Mouse (Mus musculus) left cerebral cortex, postnatal 25 days (tissue): ENCODE measurements at regions not wholly inside any gene's neighbourhood (a gene's known extent, or its start where the extent isn't known, plus 50 kb on each side); places are given as distances from the start of the nearest gene placed in this dataset.

Experiments
- DNase-seq, 2 experiments: peaks; one replicate each; pipeline ENCODE4 v3.0.0; 2022; ENCODE audit warnings: low spot score in 2 of 2, mixed read lengths in 1 of 2
- intact Hi-C: fragments of 180-260 bp; cut with DNase I; formaldehyde crosslinking; loops from one replicate; pipeline ENCODE4 v1.15.1; 2025

- peak in 1 of 2 experiments; percentile 2 for DNase-seq
- intact Hi-C loops: no loop called here
These were observed 196.8 kb upstream of the Rbfox1 start for GRCm38 (mm10) chr16:5688322-5688721.

GRCm38 (mm10) chr16:5673372-5673960 is 211.7 kb upstream of the Rbfox1 start:
- no peak for DNase-seq
- intact Hi-C loops: no loop called here

GRCm38 (mm10) chr16:5672871-5673270 is 212.3 kb upstream of the Rbfox1 start:
- intact Hi-C loops: no loop called here
- peak in 1 of 2 experiments; percentile 18 for DNase-seq

- intact Hi-C loops: no loop called here
- DNase-seq: no peak
These were observed 216.7 kb upstream of the Rbfox1 start for GRCm38 (mm10) chr16:5668403-5668967.

- intact Hi-C loops: no loop called here
These were observed 223.2 kb upstream of the Rbfox1 start for GRCm38 (mm10) chr16:5661918-5662317.

GRCm38 (mm10) chr16:5651551-5651950 is 233.6 kb upstream of the Rbfox1 start:
- intact Hi-C loops: no loop called here
- no peak for DNase-seq

More at GRCm38 (mm10) chr16:5661918-5662317, 223.2 kb upstream of the Rbfox1 start:
- peak in 1 of 2 experiments; percentile 58 for DNase-seq

- intact Hi-C loops: no loop called here
- no peak for DNase-seq
These were observed 234.2 kb upstream of the Rbfox1 start for GRCm38 (mm10) chr16:5651002-5651401.

GRCm38 (mm10) chr16:5639956-5640355 is 245.2 kb upstream of the Rbfox1 start:
- DNase-seq: no peak
- intact Hi-C loops: no loop called here

- intact Hi-C loops: no loop called here
- peak in 1 of 2 experiments; percentile 18 for DNase-seq
These were observed 255.2 kb upstream of the Rbfox1 start for GRCm38 (mm10) chr16:5629996-5630395.

GRCm38 (mm10) chr16:5627910-5628309 is 257.2 kb upstream of the Rbfox1 start:
- no peak for DNase-seq
- intact Hi-C loops: no loop called here

GRCm38 (mm10) chr16:5627117-5627909 is 257.8 kb upstream of the Rbfox1 start:
- no peak for DNase-seq
- intact Hi-C loops: no loop called here

- no peak for DNase-seq
- intact Hi-C loops: no loop called here
These were observed 260.0 kb upstream of the Rbfox1 start for GRCm38 (mm10) chr16:5625159-5625558.

- DNase-seq: no peak
- intact Hi-C loops: no loop called here
These were observed 264.6 kb upstream of the Rbfox1 start for GRCm38 (mm10) chr16:5620566-5620965.

GRCm38 (mm10) chr16:5616356-5616755 is 268.8 kb upstream of the Rbfox1 start:
- DNase-seq: no peak
- intact Hi-C loops: no loop called here

GRCm38 (mm10) chr16:5595359-5595758 is 289.8 kb upstream of the Rbfox1 start:
- intact Hi-C loops: no loop called here
- DNase-seq: peak in 1 of 2 experiments; percentile 28

GRCm38 (mm10) chr16:5578333-5578732 is 306.8 kb upstream of the Rbfox1 start:
- DNase-seq: no peak
- intact Hi-C loops: no loop called here

- intact Hi-C loops: no loop called here
- DNase-seq: no peak
These were observed 312.4 kb upstream of the Rbfox1 start for GRCm38 (mm10) chr16:5572780-5573179.

- intact Hi-C loops: no loop called here
- DNase-seq: no peak
These were observed 314.5 kb upstream of the Rbfox1 start for GRCm38 (mm10) chr16:5570619-5571018.

- no peak for DNase-seq
- intact Hi-C loops: no loop called here
These were observed 313.3 kb upstream of the Eef2kmt start for GRCm38 (mm10) chr16:5569101-5569500.

- intact Hi-C loops: no loop called here
- no peak for DNase-seq
These were observed 293.2 kb upstream of the Eef2kmt start for GRCm38 (mm10) chr16:5549026-5549425.

GRCm38 (mm10) chr16:5548602-5549001 is 292.8 kb upstream of the Eef2kmt start:
- intact Hi-C loops: no loop called here

More at GRCm38 (mm10) chr16:5548602-5549001, 292.8 kb upstream of the Eef2kmt start:
- DNase-seq: no peak
